In the genomic region with DNA sequence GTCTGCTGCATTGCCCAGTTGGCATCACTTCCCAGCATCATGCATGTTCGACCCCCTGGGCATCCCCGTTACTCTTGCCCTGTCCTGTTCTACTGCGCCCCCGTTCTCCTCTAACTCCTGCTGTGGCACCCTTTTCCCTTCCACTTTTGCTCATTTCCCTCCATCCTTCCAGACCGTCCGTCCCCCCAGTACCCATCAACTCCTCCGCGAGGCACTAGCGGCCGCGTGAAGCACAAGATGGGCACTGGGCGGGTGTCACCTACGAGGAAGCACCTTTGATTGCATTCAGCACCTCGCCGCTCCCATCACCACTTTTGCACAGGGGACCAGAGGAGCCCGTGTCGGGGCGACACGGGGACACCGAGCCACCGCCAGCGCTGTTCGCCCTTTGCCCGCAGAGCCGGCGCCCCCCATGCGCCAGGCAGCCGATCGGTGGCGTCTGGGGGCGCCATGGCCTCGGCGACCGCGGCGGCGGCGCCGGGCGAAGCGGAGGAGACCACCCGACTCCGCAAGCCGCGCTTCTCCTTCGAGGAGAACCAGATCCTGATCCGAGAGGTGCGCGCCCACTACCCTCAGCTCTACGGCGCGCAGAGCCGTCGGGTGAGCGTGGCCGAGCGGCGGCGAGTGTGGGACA, we compare ENCODE assay signal across 8 mouse cellular contexts. TPM values are rescaled to one million over a fixed set of nuclear protein-coding genes. Genes with fewer than 3 reads are reported as not detected.
A peak's percentile ranks its signal among the peaks of the same experiment; 100 is the strongest.
DNase-seq lines count a peak whose midpoint lies in the region; ATAC-seq and TF ChIP-seq lines count a peak whose summit lies in the region.
"Had no signal": no experiment of that assay in that cellular context is flagged by ENCODE, and none has a peak within 500 bp of the region (broad histone marks: within the 10 kb centered on the region; RNA-seq: fewer than 3 reads in every experiment).

No protein-coding gene starts in this region.

- H3K4me2 ChIP-seq in embryonic facial prominence, embryonic 12.5 days (replicated peaks) = peak overlapping the region; percentile 77
- peak overlapping the region; percentile 75 for H3K4me2 ChIP-seq in hindbrain, embryonic 14.5 days (replicated peaks)
- H3K4me2 ChIP-seq in midbrain, embryonic 13.5 days (replicated peaks) = peak overlapping the region; percentile 82

- H3K9ac ChIP-seq in embryonic facial prominence, embryonic 12.5 days = peak overlapping the region; percentile 57
- H3K9ac ChIP-seq in hindbrain, embryonic 14.5 days = peak overlapping the region; percentile 74
- H3K9ac ChIP-seq in midbrain, embryonic 13.5 days (replicated peaks) = peak overlapping the region; percentile 79

- H3K27ac ChIP-seq in left cerebral cortex, adult 2 months = peak overlapping the region; percentile 94
- H3K27ac ChIP-seq in embryonic facial prominence, embryonic 12.5 days = no peak overlapping the region
- H3K27ac ChIP-seq in hindbrain, embryonic 14.5 days = peak overlapping the region; percentile 78
- H3K27ac ChIP-seq in midbrain, embryonic 13.5 days = peak overlapping the region; percentile 44

- no peak for DNase-seq in left cerebral cortex, adult 2 months (ENCODE audit: extremely low spot score in 1 of 2, low spot score in 2 of 2)
- no peak for DNase-seq in left cerebral cortex, adult 11 months (ENCODE audit: low spot score)
- peak; percentile 28 for DNase-seq in R1 (ENCODE audit: low read depth, low spot score)
- DNase-seq in hindbrain, embryonic 14.5 days (ENCODE audit: low spot score) = no peak
- peak; percentile 25 to 49 for DNase-seq in thymus, postnatal 36 days

- no peaks in the 10 kb centered on the region for H3K9me3 ChIP-seq in embryonic facial prominence, embryonic 12.5 days
- no peaks in the 10 kb centered on the region for H3K9me3 ChIP-seq in hindbrain, embryonic 14.5 days (ENCODE audit: control insufficient read depth, low read length)
- H3K9me3 ChIP-seq in midbrain, embryonic 13.5 days = no peaks in the 10 kb centered on the region

- peaks cover 12% of the 10 kb centered on the region; the same call in 1 of the 2 replicates for H3K4me1 ChIP-seq in embryonic facial prominence, embryonic 12.5 days
- H3K4me1 ChIP-seq in hindbrain, embryonic 14.5 days (replicated peaks; ENCODE audit: control insufficient read depth, insufficient read depth, low read length) = peaks cover 30% of the 10 kb centered on the region
- H3K4me1 ChIP-seq in midbrain, embryonic 13.5 days (replicated peaks) = peaks cover 48% of the 10 kb centered on the region

- peaks cover 30% of the 10 kb centered on the region for H3K27me3 ChIP-seq in embryonic facial prominence, embryonic 12.5 days
- no peaks in the 10 kb centered on the region for H3K27me3 ChIP-seq in hindbrain, embryonic 14.5 days (ENCODE audit: control insufficient read depth, insufficient read depth, low read length)
- peaks cover 21% of the 10 kb centered on the region for H3K27me3 ChIP-seq in midbrain, embryonic 13.5 days

- no peak; the same call in 1 of the 2 replicates for ATAC-seq in embryonic facial prominence, embryonic 12.5 days (ENCODE audit: insufficient number of reproducible peaks, insufficient read depth, low FRiP score, low TSS enrichment)
- peak; percentile 7; the same call in 1 of the 2 replicates for ATAC-seq in hindbrain, embryonic 14.5 days (ENCODE audit: low FRiP score)
- ATAC-seq in midbrain, embryonic 13.5 days = peak; percentile 29; the same call in 1 of the 2 replicates

- no peak for TF ChIP-seq CTCF in left cerebral cortex, adult 2 months (IDR thresholded peaks at IDR 0.05)

- intact Hi-C loops in left cerebral cortex, adult 2 months (cut with DNase I) = loop anchor here (1.0 to 5.0 kb wide), 3 partner anchors 11 to 94 kb away; a partner anchor contains a TSS

- 0 out of 2 replicates have a peak, but pooled peaks cover 6% of the 10 kb centered on the region for H3K36me3 ChIP-seq in embryonic facial prominence, embryonic 12.5 days
- H3K36me3 ChIP-seq in hindbrain, embryonic 14.5 days (replicated peaks; ENCODE audit: control insufficient read depth, insufficient read depth) = no peaks in the 10 kb centered on the region
- H3K36me3 ChIP-seq in midbrain, embryonic 13.5 days = peaks cover 9% of the 10 kb centered on the region

- WGBS in embryonic facial prominence, embryonic 12.5 days = under 1% methylated on average over 59 of the region's 59 CpGs
- under 1% methylated on average over 53 of the region's 59 CpGs for WGBS in hindbrain, embryonic 14.5 days
- under 1% methylated on average over 59 of the region's 59 CpGs for WGBS in midbrain, embryonic 13.5 days

- H3K4me3 ChIP-seq in left cerebral cortex, adult 2 months = peak overlapping the region; percentile 80
- H3K4me3 ChIP-seq in embryonic facial prominence, embryonic 12.5 days = peak overlapping the region; percentile 48
- peak overlapping the region; percentile 58 for H3K4me3 ChIP-seq in hindbrain, embryonic 14.5 days (replicated peaks; ENCODE audit: low read length)
- peak overlapping the region; percentile 61 for H3K4me3 ChIP-seq in midbrain, embryonic 13.5 days (replicated peaks)

RNA-seq across cellular contexts. Expression of a gene that starts 0.7 kb away (rescaled TPM):
- total RNA-seq in left cerebral cortex, adult 2 months (2021) = 10 to 100 TPM; 50.6 to 61.2 TPM
- polyA plus RNA-seq in embryonic facial prominence, embryonic 12.5 days (2016; fragmentation: Nextera tagmentation; extraction: Ambion mirVana) = 7.7 and 9.8 TPM in 2 replicates
- 6.7 and 7.4 TPM in 2 replicates for polyA plus RNA-seq in hindbrain, embryonic 14.5 days (2014; fragmentation: Nextera tagmentation; extraction: Ambion mirVana)
- 3.8 and 4.2 TPM in 2 replicates for polyA plus RNA-seq in midbrain, embryonic 13.5 days (2015; fragmentation: Nextera tagmentation; extraction: Ambion mirVana)

RNA-seq across cellular contexts. Expression of a gene that starts 4.6 kb away (rescaled TPM):
- total RNA-seq in left cerebral cortex, adult 2 months (2021) = under 1 TPM; 0.51 to 0.86 TPM
- polyA plus RNA-seq in embryonic facial prominence, embryonic 12.5 days (2016; fragmentation: Nextera tagmentation; extraction: Ambion mirVana) = not detected in 2 replicates
- polyA plus RNA-seq in hindbrain, embryonic 14.5 days (2014; fragmentation: Nextera tagmentation; extraction: Ambion mirVana) = 0.52 and 0.69 TPM in 2 replicates
- 0.26 and 0.58 TPM in 2 replicates for polyA plus RNA-seq in midbrain, embryonic 13.5 days (2015; fragmentation: Nextera tagmentation; extraction: Ambion mirVana)

RNA-seq across cellular contexts. Expression of a gene that starts 12.1 kb away (rescaled TPM):
- total RNA-seq in left cerebral cortex, adult 2 months (2021) = 10 to 100 TPM; 47.7 to 49.2 TPM
- polyA plus RNA-seq in embryonic facial prominence, embryonic 12.5 days (2016; fragmentation: Nextera tagmentation; extraction: Ambion mirVana) = 47.1 and 48.6 TPM in 2 replicates
- 32.4 and 38.1 TPM in 2 replicates for polyA plus RNA-seq in hindbrain, embryonic 14.5 days (2014; fragmentation: Nextera tagmentation; extraction: Ambion mirVana)
- polyA plus RNA-seq in midbrain, embryonic 13.5 days (2015; fragmentation: Nextera tagmentation; extraction: Ambion mirVana) = 21.6 and 29.4 TPM in 2 replicates

RNA-seq across cellular contexts. Expression of a gene that starts 31.6 kb away (rescaled TPM):
- total RNA-seq in left cerebral cortex, adult 2 months (2021) = not detected
- polyA plus RNA-seq in embryonic facial prominence, embryonic 12.5 days (2016; fragmentation: Nextera tagmentation; extraction: Ambion mirVana) = 0.13 and 0.18 TPM in 2 replicates
- not detected in 2 replicates for polyA plus RNA-seq in hindbrain, embryonic 14.5 days (2014; fragmentation: Nextera tagmentation; extraction: Ambion mirVana)
- not detected in 2 replicates for polyA plus RNA-seq in midbrain, embryonic 13.5 days (2015; fragmentation: Nextera tagmentation; extraction: Ambion mirVana)
- polyA plus RNA-seq: frontal cortex, adult 2 months had no signal

RNA-seq across cellular contexts. Expression of a gene that starts 32.4 kb away (rescaled TPM):
- 100 to 1,000 TPM; 126 to 133 TPM for total RNA-seq in left cerebral cortex, adult 2 months (2021)
- polyA plus RNA-seq in embryonic facial prominence, embryonic 12.5 days (2016; fragmentation: Nextera tagmentation; extraction: Ambion mirVana) = 51.8 and 56.5 TPM in 2 replicates
- polyA plus RNA-seq in hindbrain, embryonic 14.5 days (2014; fragmentation: Nextera tagmentation; extraction: Ambion mirVana) = 18.7 and 18.8 TPM in 2 replicates
- 31.8 and 37.2 TPM in 2 replicates for polyA plus RNA-seq in midbrain, embryonic 13.5 days (2015; fragmentation: Nextera tagmentation; extraction: Ambion mirVana)

Comparison
In these comparisons a context has a peak if more than half of its experiments do, and no peak if none do; other contexts are left out.
1. DNase-seq: peak in R1 (single experiment) and thymus, postnatal 36 days (2 of 2); none in left cerebral cortex, adult 2 months (0 of 2), left cerebral cortex, adult 11 months (single experiment) and hindbrain, embryonic 14.5 days (single experiment).
2. Peak in every context shown above with its lines, with median percentiles within 50 percentile points of each other: H3K4me3 ChIP-seq, H3K4me2 ChIP-seq and H3K9ac ChIP-seq.